Mouse (Mus musculus) MEL (cell line): ENCODE results near the gene Ifna16. TPM values are rescaled to one million over a fixed set of nuclear protein-coding genes. Genes with fewer than 3 reads are reported as not detected.

Source experiments
- DNase-seq: peaks from one replicate; pipeline ENCODE4 v3.0.0; 2011; ENCODE audit warnings: low read depth, low spot score
- H3K27ac ChIP-seq: 2 replicates; pipeline ENCODE4 v1.5.1; 2012; ENCODE audit warnings: low read depth, mild to moderate bottlenecking, control low read depth, low read length, moderate library complexity; ENCODE audit not compliant: control insufficient read depth
- H3K27me3 ChIP-seq, 2 experiments: fragments of 150-350 bp in 1 of 2; sonication (generic) in 1 of 2; 2 replicates each; pipeline ENCODE4 v1.6.1; 2012; ENCODE audit warnings: low read length in 2 of 2, mild to moderate bottlenecking in 2 of 2, improper control_type of control experiment in 1 of 2, moderate library complexity in 1 of 2; ENCODE audit not compliant: insufficient read depth in 2 of 2, control insufficient read depth in 1 of 2
- H3K36me3 ChIP-seq, 2 experiments: 2 replicates each; pipeline ENCODE4 v1.6.1; 2012 to 2014; ENCODE audit warnings: low read length in 2 of 2, improper control_type of control experiment in 1 of 2, inconsistent platforms in 1 of 2, mild to moderate bottlenecking in 1 of 2; ENCODE audit not compliant: insufficient read depth in 2 of 2, control insufficient read depth in 1 of 2
- H3K4me1 ChIP-seq, 2 experiments: fragments of 150-350 bp in 1 of 2; sonication (generic) in 1 of 2; 2 replicates each; pipeline ENCODE4 v1.6.1; 2012; ENCODE audit warnings: low read length in 2 of 2, improper control_type of control experiment in 1 of 2, mild to moderate bottlenecking in 1 of 2; ENCODE audit not compliant: insufficient read depth in 2 of 2, control insufficient read depth in 1 of 2
- H3K4me3 ChIP-seq, 2 experiments: fragments of 150-350 bp in 1 of 2; sonication (generic) in 1 of 2; 2 replicates each; pipeline ENCODE4 v1.5.1; 2012; ENCODE audit warnings: low read depth in 2 of 2, low read length in 2 of 2, mild to moderate bottlenecking in 2 of 2, moderate library complexity in 2 of 2, control low read depth in 1 of 2, improper control_type of control experiment in 1 of 2; ENCODE audit not compliant: control insufficient read depth in 1 of 2, insufficient read depth in 1 of 2
- H3K79me2 ChIP-seq: 2 replicates; pipeline ENCODE4 v1.6.1; 2012; ENCODE audit warnings: mild to moderate bottlenecking, low read length, moderate library complexity; ENCODE audit not compliant: control insufficient read depth, poor library complexity, insufficient read depth
- H3K9ac ChIP-seq: 2 replicates; pipeline ENCODE4 v1.6.1; 2012; ENCODE audit warnings: low read depth, mild to moderate bottlenecking, control low read depth, low read length, moderate library complexity; ENCODE audit not compliant: control insufficient read depth, poor library complexity, severe bottlenecking
- H3K9me3 ChIP-seq: fragments of 150-350 bp; sonication (generic); replicated peaks from 2 replicates; pipeline ENCODE4 v1.6.1; 2012; ENCODE audit warnings: mild to moderate bottlenecking, low read length, improper control_type of control experiment, moderate library complexity; ENCODE audit not compliant: insufficient read depth
- BHLHE40 ChIP-seq: IDR thresholded peaks from 2 replicates; pipeline ENCODE4 v1.6.1; 2012; ENCODE audit warnings: low read depth, mild to moderate bottlenecking, inconsistent platforms, low read length, improper control_type of control experiment, borderline replicate concordance
- CHD1 ChIP-seq: IDR thresholded peaks from 2 replicates; pipeline ENCODE4 v1.6.1; 2012; ENCODE audit warnings: low read depth, mild to moderate bottlenecking, inconsistent platforms, low read length, improper control_type of control experiment
- CHD2 ChIP-seq: IDR thresholded peaks from 2 replicates; pipeline ENCODE4 v1.6.1; 2011; ENCODE audit warnings: low read length, improper control_type of control experiment
- CTCF ChIP-seq, 3 experiments: IDR thresholded peaks in 2 of 3; conservative IDR thresholded peaks in 1 of 3; 2 replicates each; pipeline ENCODE4 v1.5.1; 2011 to 2012; ENCODE audit warnings: low read length in 3 of 3, low read depth in 2 of 3, mild to moderate bottlenecking in 2 of 3, improper control_type of control experiment in 1 of 3, inconsistent platforms in 1 of 3, mixed read lengths in 1 of 3, moderate library complexity in 1 of 3; ENCODE audit not compliant: control insufficient read depth in 1 of 3, insufficient read depth in 1 of 3, poor library complexity in 1 of 3, severe bottlenecking in 1 of 3
- E2F4 ChIP-seq: IDR thresholded peaks from 2 replicates; pipeline ENCODE4 v1.6.1; 2011; ENCODE audit warnings: low read depth, low read length, improper control_type of control experiment, borderline replicate concordance
- EP300 ChIP-seq, 2 experiments: IDR thresholded peaks; 2 replicates each; pipeline ENCODE4 v1.6.1; 2011; ENCODE audit warnings: improper control_type of control experiment in 2 of 2, low read length in 2 of 2, low read depth in 1 of 2, mild to moderate bottlenecking in 1 of 2
- ETS1 ChIP-seq: IDR thresholded peaks from 2 replicates; pipeline ENCODE4 v1.6.1; 2012; ENCODE audit warnings: low read depth, mild to moderate bottlenecking, inconsistent platforms, low read length, improper control_type of control experiment, moderate library complexity
- GABPA ChIP-seq: IDR thresholded peaks from 2 replicates; pipeline ENCODE4 v1.6.1; 2012; ENCODE audit warnings: low read depth, mild to moderate bottlenecking, inconsistent platforms, low read length, improper control_type of control experiment, moderate library complexity
- GATA1 ChIP-seq: IDR thresholded peaks from 2 replicates; pipeline ENCODE4 v1.6.1; 2011; ENCODE audit warnings: low read depth, low read length, improper control_type of control experiment
- JUND ChIP-seq: IDR thresholded peaks from 2 replicates; pipeline ENCODE4 v1.6.1; 2011; ENCODE audit warnings: low read depth, mild to moderate bottlenecking, improper control_type of control experiment, low read length
- KAT2A ChIP-seq: conservative IDR thresholded peaks from 2 replicates; pipeline ENCODE4 v1.6.1; 2012; ENCODE audit warnings: low read depth, low read length, improper control_type of control experiment, inconsistent platforms
- MAX ChIP-seq: IDR thresholded peaks from 2 replicates; pipeline ENCODE4 v1.6.1; 2011; ENCODE audit warnings: low read length, improper control_type of control experiment
- MEF2A ChIP-seq: IDR thresholded peaks from 2 replicates; pipeline ENCODE4 v1.6.1; 2014; ENCODE audit warnings: low read depth, mild to moderate bottlenecking, inconsistent platforms, low read length, improper control_type of control experiment; ENCODE audit not compliant: poor library complexity, insufficient replicate concordance, severe bottlenecking; ENCODE audit errors: extremely low read depth
- MXI1 ChIP-seq: IDR thresholded peaks from 2 replicates; pipeline ENCODE4 v1.6.1; 2011; ENCODE audit warnings: mild to moderate bottlenecking, low read depth, low read length, improper control_type of control experiment
- NELFE ChIP-seq: IDR thresholded peaks from 2 replicates; pipeline ENCODE4 v1.6.1; 2011; ENCODE audit warnings: low read depth, low read length, improper control_type of control experiment
- POLR2A ChIP-seq, 2 experiments: IDR thresholded peaks; 2 replicates each; pipeline ENCODE4 v1.6.1; 2011 to 2012; ENCODE audit warnings: low read length in 2 of 2, mild to moderate bottlenecking in 2 of 2, control low read depth in 1 of 2, improper control_type of control experiment in 1 of 2, low read depth in 1 of 2, moderate library complexity in 1 of 2; ENCODE audit not compliant: control insufficient read depth in 1 of 2, insufficient read depth in 1 of 2, poor library complexity in 1 of 2
- POLR2AphosphoS5 ChIP-seq: IDR thresholded peaks from 2 replicates; pipeline ENCODE4 v1.6.1; 2012; ENCODE audit warnings: low read depth, borderline replicate concordance, mild to moderate bottlenecking, inconsistent platforms, low read length, moderate library complexity, mixed read lengths
- RAD21 ChIP-seq: IDR thresholded peaks from 2 replicates; pipeline ENCODE4 v1.6.1; 2011; ENCODE audit warnings: mild to moderate bottlenecking, low read depth, low read length, improper control_type of control experiment
- SMC3 ChIP-seq: IDR thresholded peaks from 2 replicates; pipeline ENCODE4 v1.6.1; 2011; ENCODE audit warnings: low read depth, low read length, improper control_type of control experiment
- TAL1 ChIP-seq: IDR thresholded peaks from 2 replicates; pipeline ENCODE4 v1.6.1; 2012; ENCODE audit warnings: mild to moderate bottlenecking, inconsistent platforms, low read length, moderate library complexity, mixed read lengths
- UBTF ChIP-seq: IDR thresholded peaks from 2 replicates; pipeline ENCODE4 v1.6.1; 2012; ENCODE audit warnings: low read depth, mild to moderate bottlenecking, inconsistent platforms, low read length, improper control_type of control experiment, moderate library complexity, borderline replicate concordance; ENCODE audit not compliant: insufficient read depth
- USF2 ChIP-seq, 2 experiments: IDR thresholded peaks; 2 replicates each; pipeline ENCODE4 v1.6.1; 2011 to 2012; ENCODE audit warnings: improper control_type of control experiment in 2 of 2, low read length in 2 of 2, borderline replicate concordance in 1 of 2, inconsistent platforms in 1 of 2, low read depth in 1 of 2, mild to moderate bottlenecking in 1 of 2; ENCODE audit not compliant: insufficient read depth in 1 of 2
- ZC3H11A ChIP-seq: IDR thresholded peaks from 2 replicates; pipeline ENCODE4 v1.6.1; 2012; ENCODE audit warnings: low read depth, mild to moderate bottlenecking, inconsistent platforms, low read length, improper control_type of control experiment
- ZMIZ1 ChIP-seq: IDR thresholded peaks from 2 replicates; pipeline ENCODE4 v1.6.1; 2012; ENCODE audit warnings: low read depth, mild to moderate bottlenecking, inconsistent platforms, low read length, improper control_type of control experiment, moderate library complexity
- ZNF384 ChIP-seq: IDR thresholded peaks from 2 replicates; pipeline ENCODE4 v1.6.1; 2012; ENCODE audit warnings: low read depth, mild to moderate bottlenecking, inconsistent platforms, low read length, improper control_type of control experiment
- polyA plus RNA-seq, 2 experiments: library from polyadenylated mRNA; stranded (reverse) in 1 of 2; unstranded in 1 of 2; fragments of >175 nt in 1 of 2; fragments of >200 nt in 1 of 2; gene quantifications; 2 replicates each; pipeline versions ENCODE4 v1.2.1 to v1.2.4; 2012; ENCODE audit warnings: low replicate concordance in 2 of 2, low read depth in 1 of 2; ENCODE audit not compliant: insufficient read length in 2 of 2, insufficient read depth in 1 of 2, missing spikeins in 1 of 2
- total RNA-seq: library from RNA; depleted of rRNA; stranded (reverse); fragments of 300-350 nt; gene quantifications from 2 replicates; pipeline ENCODE4 v1.2.3, GENCODE M21; 2012

Gene Ifna16
- total and polyA plus RNA-seq, 3 experiments: not detected

GRCm38 (mm10) chr4:88681353-88681752, 4.6 kb upstream of the Ifna16 start:
- H3K9ac ChIP-seq: no peak overlapping the region
- H3K79me2 ChIP-seq: no peaks in the 10 kb centered on the region
- H3K27me3 ChIP-seq: peaks cover 0 to 2% of the 10 kb centered on the region in 2 experiments; a peak in 2 of 4 replicates
- H3K9me3 ChIP-seq: no peaks in the 10 kb centered on the region
- H3K36me3 ChIP-seq: peaks cover 0 to 6% of the 10 kb centered on the region in 2 experiments; a peak in 2 of 4 replicates
- peak; percentile 70; the same call in 1 of the 2 replicates for TF ChIP-seq ETS1
- TF ChIP-seq MXI1: no peak
- peak; percentile 54; the same call in 1 of the 2 replicates for TF ChIP-seq GATA1
- peak; percentile 16 to 26; a peak in 1 of 4 replicates for TF ChIP-seq EP300 (IDR thresholded peaks at IDR 0.05; ENCODE audit: low read depth in 1 of 2, low read length in 2 of 2)
- H3K27ac ChIP-seq: no peak overlapping the region
- no peak overlapping the region for H3K4me3 ChIP-seq
- H3K4me1 ChIP-seq: no peaks in the 10 kb centered on the region
- DNase-seq: peak; percentile 48

- peaks cover 0 to 6% of the 10 kb centered on the region in 2 experiments; a peak in 2 of 4 replicates for H3K36me3 ChIP-seq
- TF ChIP-seq SMC3: peak; percentile 66
- peak; percentile 50 for TF ChIP-seq ZC3H11A
- peak; percentile 24 to 76 (median 52); a peak in 5 of 6 replicates for TF ChIP-seq CTCF (IDR thresholded peaks at IDR 0.05 in 2 of 3, conservative IDR thresholded peaks at IDR 0.05 in 1 of 3; ENCODE audit: control insufficient read depth in 1 of 3, insufficient read depth in 1 of 3, low read depth in 2 of 3, low read length in 3 of 3, poor library complexity in 1 of 3, severe bottlenecking in 1 of 3)
- no peak for TF ChIP-seq E2F4
- TF ChIP-seq RAD21: peak; percentile 62
- no peak for TF ChIP-seq CHD1
- H3K9me3 ChIP-seq: no peaks in the 10 kb centered on the region
- H3K4me3 ChIP-seq: no peak overlapping the region
- peak; percentile 62 for DNase-seq
- H3K9ac ChIP-seq: no peak overlapping the region
- peaks cover 0 to 2% of the 10 kb centered on the region in 2 experiments; a peak in 2 of 4 replicates for H3K27me3 ChIP-seq
- no peaks in the 10 kb centered on the region for H3K4me1 ChIP-seq
- H3K27ac ChIP-seq: no peak overlapping the region
- H3K79me2 ChIP-seq: no peaks in the 10 kb centered on the region
These were observed 3.6 kb upstream of the Ifna16 start for GRCm38 (mm10) chr4:88680362-88680761.

- TF ChIP-seq CHD2 (no peak), NELFE (no peak), BHLHE40 (no peak), CHD1 (no peak), SMC3 (no peak), POLR2A (IDR thresholded peaks at IDR 0.05; ENCODE audit: control insufficient read depth in 1 of 2, insufficient read depth in 1 of 2, low read depth in 1 of 2, low read length in 2 of 2, poor library complexity in 1 of 2) (no peak), ZC3H11A (no peak), USF2 (IDR thresholded peaks at IDR 0.05; ENCODE audit: borderline replicate concordance in 1 of 2, insufficient read depth in 1 of 2, low read depth in 1 of 2, low read length in 2 of 2) (no peak), GATA1 (no peak), ZMIZ1 (no peak), ZNF384 (no peak), TAL1 (no peak), POLR2AphosphoS5 (no peak), UBTF (no peak), MEF2A (no peak), MAX (no peak), KAT2A (no peak), JUND (no peak), GABPA (no peak)
- no peaks in the 10 kb centered on the region for H3K79me2 ChIP-seq
- H3K4me1 ChIP-seq: no peaks in the 10 kb centered on the region
- no peaks in the 10 kb centered on the region for H3K27me3 ChIP-seq
- H3K9me3 ChIP-seq: no peaks in the 10 kb centered on the region
- H3K27ac ChIP-seq: no peak overlapping the region
- H3K9ac ChIP-seq: no peak overlapping the region
- H3K36me3 ChIP-seq: no peaks in the 10 kb centered on the region
- no peak overlapping the region for H3K4me3 ChIP-seq
- DNase-seq: no peak
These were observed 21.3 kb downstream of the Ifna16 start for GRCm38 (mm10) chr4:88655461-88655860.
